Mouse (Mus musculus) cerebellum, adult 18-20 months (tissue): ENCODE measurements around the gene Mfsd4b4.
"Not testable (repeated sequence)": the region's sequence is repeated elsewhere in the genome, so short reads cannot be mapped to it uniquely, and the experiment has no call there.

Experiments
- DNase-seq, 2 experiments: peaks; one replicate each; pipeline ENCODE4 v3.0.0; 2021

The Mfsd4b4 gene

GRCm38 (mm10) chr10:39898874-39899371 lies at the start of gene Mfsd4b4:
TSS of gene Mfsd4b4 (minus strand) at chr10:39899238.
- peak; percentile 90 to 91 for DNase-seq

GRCm38 (mm10) chr10:39947195-39947594 lies 48.2 kb upstream of the Mfsd4b4 start:
- not testable (repeated sequence) for DNase-seq

GRCm38 (mm10) chr10:39936553-39936952 lies 37.5 kb upstream of the Mfsd4b4 start:
- no peak for DNase-seq

- DNase-seq = no peak
Observed at GRCm38 (mm10) chr10:39926616-39927139, 27.6 kb upstream of the Mfsd4b4 start, which contains the start of gene Mfsd4b2. TSS of gene Mfsd4b2 (minus strand) at chr10:39926923.

- not testable (repeated sequence) for DNase-seq
Observed at GRCm38 (mm10) chr10:39924556-39924955, 25.5 kb upstream of the Mfsd4b4 start.

- no peak for DNase-seq
Observed at GRCm38 (mm10) chr10:39912616-39913015, 13.6 kb upstream of the Mfsd4b4 start.

- DNase-seq = no peak
Observed at GRCm38 (mm10) chr10:39908768-39909441, 9.9 kb upstream of the Mfsd4b4 start.

GRCm38 (mm10) chr10:39906799-39907658 lies 8.0 kb upstream of the Mfsd4b4 start:
- DNase-seq = no peak

- no peak for DNase-seq
Observed at GRCm38 (mm10) chr10:39904191-39904590, 5.2 kb upstream of the Mfsd4b4 start.

GRCm38 (mm10) chr10:39896503-39896902 lies 2.5 kb downstream of the Mfsd4b4 start:
- no peak for DNase-seq

GRCm38 (mm10) chr10:39893702-39894697 lies 5.0 kb downstream of the Mfsd4b4 start:
- no peak for DNase-seq

- DNase-seq = no peak
Observed at GRCm38 (mm10) chr10:39888621-39889020, 10.4 kb downstream of the Mfsd4b4 start.

GRCm38 (mm10) chr10:39865509-39865908 lies 33.5 kb downstream of the Mfsd4b4 start:
- no peak for DNase-seq

- no peak for DNase-seq
Observed at GRCm38 (mm10) chr10:39842621-39843020, 56.4 kb downstream of the Mfsd4b4 start.
